ENCODE assay signal across 10 mouse cellular contexts in genomic region chr1:35850191-35850545, GRCm38 (mm10).
DNase-seq lines count a peak whose midpoint lies in the region; ATAC-seq and TF ChIP-seq lines count a peak whose summit lies in the region.
"Had no signal": no experiment of that assay in that cellular context is flagged by ENCODE, and none has a peak within 500 bp of the region (broad histone marks: within the 10 kb centered on the region; RNA-seq: fewer than 3 reads in every experiment).

No protein-coding gene starts in this region.

- 59% methylated on average over 8 of the region's 8 CpGs for WGBS in forebrain, embryonic 16.5 days

- H3K27me3 ChIP-seq in forebrain, embryonic 16.5 days (replicated peaks; ENCODE audit: control insufficient read depth, insufficient read depth, low read length) = no peaks in the 10 kb centered on the region

- no peak; the same call in 1 of the 2 replicates for ATAC-seq in forebrain, embryonic 16.5 days
- peak; percentile 33; the same call in 1 of the 2 replicates for ATAC-seq in megakaryocyte, adult 5-6 weeks (ENCODE audit: poor library complexity, severe bottlenecking)
- no peak for ATAC-seq in erythroblast, adult 5-6 weeks (replicated peaks; ENCODE audit: low FRiP score, poor library complexity, severe bottlenecking)

- no peaks in the 10 kb centered on the region for H3K9me3 ChIP-seq in forebrain, embryonic 16.5 days (ENCODE audit: control insufficient read depth, low read length)

- no peak for DNase-seq in gastrocnemius, adult 2 months
- no peak for DNase-seq in gastrocnemius, postnatal 14 days
- no peak for DNase-seq in left cerebral cortex, adult 2 months (ENCODE audit: extremely low spot score in 1 of 2, low spot score in 2 of 2)
- no peak for DNase-seq in left cerebral cortex, postnatal 36 days (ENCODE audit: low spot score in 2 of 2)
- no peak for DNase-seq in urinary bladder, adult 18-20 months (ENCODE audit: low spot score in 2 of 2)
- DNase-seq: layer of hippocampus, postnatal 36 days had no signal

- peak overlapping the region; percentile 25; the same call in 1 of the 2 replicates for H3K27ac ChIP-seq in gastrocnemius, adult 2 months
- no peak overlapping the region; the same call in 1 of the 2 replicates for H3K27ac ChIP-seq in left cerebral cortex, adult 2 months
- peak overlapping the region; percentile 74 for H3K27ac ChIP-seq in forebrain, embryonic 16.5 days (ENCODE audit: low read length)
- H3K27ac ChIP-seq: liver, embryonic 14.5 days had no signal

- H3K36me3 ChIP-seq in forebrain, embryonic 16.5 days (ENCODE audit: control insufficient read depth, insufficient read depth) = no peaks in the 10 kb centered on the region

- TF ChIP-seq CTCF in gastrocnemius, adult 2 months (IDR thresholded peaks at IDR 0.05) = no peak
- no peak for TF ChIP-seq CTCF in left cerebral cortex, adult 2 months (IDR thresholded peaks at IDR 0.05)

- intact Hi-C loops in gastrocnemius, adult 2 months (cut with DNase I) = no loop called here
- intact Hi-C loops in gastrocnemius, postnatal 14 days (cut with DNase I; ENCODE audit: low total_unique reads) = no loop called here
- intact Hi-C loops in left cerebral cortex, adult 2 months (cut with DNase I) = no loop called here
- intact Hi-C loops in left cerebral cortex, postnatal 36 days (cut with DNase I) = no loop called here

- H3K4me1 ChIP-seq in forebrain, embryonic 16.5 days (replicated peaks; ENCODE audit: control insufficient read depth, insufficient read depth, low read length) = peaks cover 10% of the 10 kb centered on the region

- H3K4me3 ChIP-seq in gastrocnemius, adult 2 months = peak overlapping the region; percentile 60
- peak overlapping the region; percentile 29; the same call in 1 of the 2 replicates for H3K4me3 ChIP-seq in left cerebral cortex, adult 2 months
- peak overlapping the region; percentile 17; the same call in 1 of the 2 replicates for H3K4me3 ChIP-seq in forebrain, embryonic 16.5 days (replicated peaks; ENCODE audit: low read length)

- H3K9ac ChIP-seq in forebrain, embryonic 16.5 days (replicated peaks; ENCODE audit: low read depth, low read length) = no peak overlapping the region
- H3K9ac ChIP-seq: liver, embryonic 14.5 days had no signal

- H3K4me2 ChIP-seq in forebrain, embryonic 16.5 days (ENCODE audit: low read length) = peak overlapping the region; percentile 36
